Mouse (Mus musculus) frontal cortex, adult (tissue): ENCODE results near the gene Homer2.

Experiments used
- ATAC-seq: cut with Nextera tagmentation; 2 replicates; pipeline ENCODE4 v1.9.2; 2017; ENCODE audit warnings: mild to moderate bottlenecking, moderate library complexity, mixed read lengths; ENCODE audit not compliant: low TSS enrichment

Homer2 gene

DNA sequence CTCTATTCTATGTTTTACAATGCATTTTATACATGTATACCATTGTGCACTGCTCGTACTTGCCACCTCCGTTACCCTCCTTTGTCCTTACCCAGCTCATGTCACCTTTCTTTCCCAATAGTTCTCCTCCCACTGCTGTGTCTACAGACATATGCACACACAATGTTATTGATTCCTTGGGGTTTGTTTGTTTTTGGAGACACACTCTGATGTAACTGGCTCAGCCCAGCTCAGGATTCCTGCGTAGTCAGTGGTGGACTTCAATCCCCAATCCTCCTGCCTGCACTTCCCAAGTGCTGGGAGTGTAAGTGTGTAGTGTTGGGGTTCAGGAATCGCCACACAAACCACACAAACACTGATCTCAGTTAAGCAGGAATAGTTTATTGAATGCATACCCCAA lies 120.1 kb downstream of the Homer2 start:
- ATAC-seq: no peak

DNA sequence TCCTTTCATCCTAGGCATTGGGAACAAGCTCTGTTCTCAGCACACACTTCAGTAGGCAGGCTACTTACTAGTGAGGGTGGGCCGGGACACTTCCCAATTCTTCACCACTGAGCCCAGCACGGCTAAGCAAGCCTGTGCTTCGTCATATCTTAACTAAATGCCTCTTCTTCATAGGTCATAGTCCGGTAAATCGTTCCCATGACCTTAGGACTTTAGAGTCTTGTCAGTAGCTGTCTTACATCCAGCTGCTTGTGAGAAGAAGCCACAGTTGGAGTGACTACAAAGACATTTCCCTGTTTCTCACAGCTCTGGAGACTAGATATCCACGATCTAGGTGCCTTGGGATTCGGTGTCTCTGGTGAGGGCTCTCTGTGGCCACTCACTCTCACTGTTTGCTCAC lies 122.0 kb downstream of the Homer2 start:
- no peak for ATAC-seq

DNA sequence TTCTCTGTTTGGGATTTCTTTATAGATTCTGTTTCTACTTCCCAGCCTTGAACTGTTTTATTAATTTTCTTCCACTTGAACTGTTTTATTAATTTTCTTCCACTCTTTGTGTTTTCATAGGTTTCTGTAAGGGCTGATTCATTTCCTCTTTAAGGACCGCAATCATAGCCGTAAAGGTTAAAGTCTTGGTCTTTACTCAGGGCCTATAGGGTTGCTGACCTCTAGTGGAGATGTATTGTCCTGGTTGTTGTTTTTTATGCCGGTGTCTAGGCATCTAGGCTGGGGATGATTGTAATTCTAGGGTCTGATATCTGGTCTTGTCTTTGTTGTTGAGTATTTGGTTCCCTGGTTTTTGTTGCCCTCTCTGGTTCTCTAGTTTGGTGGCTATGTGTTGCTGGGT lies 123.8 kb downstream of the Homer2 start:
- no peak for ATAC-seq

DNA sequence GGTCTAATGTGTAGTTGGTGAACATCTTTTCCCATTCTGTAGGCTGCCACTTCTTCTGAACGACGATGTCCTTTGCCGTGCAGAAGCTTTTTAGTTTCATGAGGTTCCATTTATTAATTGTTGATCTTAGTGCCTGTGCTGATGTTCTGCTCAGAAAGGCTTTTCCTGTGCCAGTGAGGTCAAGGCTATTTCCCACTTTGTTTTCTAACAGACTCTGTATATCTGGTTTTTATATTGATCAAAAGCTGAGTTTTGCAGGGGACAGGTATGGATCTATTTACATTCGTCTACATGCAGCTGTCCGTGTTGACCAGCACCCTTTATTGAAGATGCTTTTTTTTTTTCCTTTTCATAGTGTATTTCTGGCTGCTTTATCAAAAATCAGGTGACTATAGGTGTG lies 128.0 kb downstream of the Homer2 start:
- no peak for ATAC-seq

DNA sequence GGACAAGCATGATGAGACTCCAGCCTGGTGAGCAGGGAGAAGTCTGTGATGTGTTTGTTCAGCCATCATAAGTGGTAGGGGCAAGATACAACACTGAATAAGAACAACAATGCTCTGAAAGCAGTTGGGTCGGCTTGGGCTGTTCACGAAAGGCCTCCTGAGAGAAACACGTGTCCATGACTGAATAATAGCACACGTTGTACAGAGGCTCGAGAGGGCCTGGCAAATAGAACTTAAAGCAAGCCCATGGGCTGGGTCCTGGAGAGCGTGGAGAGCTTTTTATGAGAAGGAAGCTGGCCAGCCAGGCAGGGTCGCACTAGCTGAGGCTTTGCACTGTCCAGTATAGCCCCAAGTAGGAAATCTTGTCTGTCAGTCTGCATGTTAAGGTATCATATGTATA lies 128.9 kb downstream of the Homer2 start:
- no peak for ATAC-seq

DNA sequence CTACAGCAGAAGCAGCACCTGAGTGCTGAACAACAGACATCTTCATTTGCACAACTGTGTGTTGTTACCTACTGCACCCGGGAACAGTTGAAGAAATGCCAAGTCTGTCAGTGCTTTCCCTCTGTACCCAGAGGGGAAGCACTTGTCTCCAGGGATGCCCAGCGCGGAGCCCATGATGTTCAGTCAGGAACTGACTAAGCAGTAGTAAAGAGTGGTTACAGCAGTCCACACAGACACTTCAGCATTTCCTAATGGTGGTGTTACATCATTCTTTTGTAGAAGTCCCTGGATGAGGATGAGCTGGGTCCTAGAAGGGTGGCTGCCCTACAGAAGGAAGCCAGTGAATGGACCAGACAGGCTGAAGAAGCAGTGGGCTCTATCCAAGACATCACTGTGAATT lies 129.5 kb downstream of the Homer2 start:
- ATAC-seq: no peak

DNA sequence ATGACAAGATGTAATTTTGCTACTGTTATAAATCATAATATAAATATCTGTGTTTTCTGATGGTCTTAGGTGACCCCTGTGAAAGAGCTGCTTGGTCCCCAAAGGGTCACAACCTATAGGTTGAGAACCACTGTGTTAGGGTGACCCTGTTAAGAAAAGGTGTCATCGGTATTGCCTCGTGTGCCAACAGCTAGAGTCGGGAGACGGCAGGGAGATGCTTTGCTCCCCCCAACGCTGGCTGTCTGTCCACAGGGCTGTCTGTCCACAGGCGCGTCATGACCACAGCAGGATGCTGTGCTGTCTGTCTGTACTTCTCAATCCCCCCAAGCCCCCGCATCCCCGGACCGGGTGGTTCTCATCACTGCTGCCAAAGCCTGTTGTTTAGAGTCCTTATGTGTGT lies 131.7 kb downstream of the Homer2 start:
- ATAC-seq: no peak

DNA sequence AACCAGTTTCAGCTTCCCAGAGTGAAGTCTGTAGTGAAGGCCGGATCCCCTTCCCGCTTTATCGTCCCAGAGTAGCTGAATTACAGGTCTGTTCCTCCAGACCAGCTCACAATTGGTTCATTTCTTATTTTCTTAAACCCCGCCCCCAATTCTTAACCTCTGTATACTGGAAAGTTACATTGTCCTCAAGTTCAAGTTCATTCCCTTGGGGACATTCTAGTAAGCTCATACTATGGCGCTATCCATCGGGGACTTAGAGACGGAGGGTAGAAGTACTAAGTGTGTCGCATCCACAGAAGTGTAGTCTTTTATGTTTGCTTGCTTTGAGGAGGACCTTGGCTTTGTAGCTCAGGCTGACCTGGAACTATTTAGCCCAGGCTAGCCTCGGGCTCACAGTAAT lies 133.5 kb downstream of the Homer2 start:
- ATAC-seq: no peak

DNA sequence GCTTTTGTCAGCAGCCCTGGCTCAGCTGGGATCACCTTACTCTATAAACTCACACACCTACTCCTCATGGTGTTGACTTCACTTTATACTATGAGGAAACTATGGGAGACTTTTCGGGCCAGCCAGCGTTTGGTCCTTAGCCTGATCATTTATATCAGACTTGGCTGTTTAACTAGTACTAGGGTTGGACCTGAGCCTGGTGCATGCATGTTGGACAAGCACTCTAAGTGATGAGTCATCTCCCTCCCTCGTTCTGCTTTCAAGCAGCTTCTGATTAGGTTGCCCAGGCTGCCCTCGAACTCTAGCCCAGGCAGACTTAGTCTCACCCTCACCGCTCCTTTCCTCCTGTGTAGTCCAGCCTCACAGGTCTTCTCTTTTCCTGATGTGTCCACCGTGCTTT lies 133.9 kb downstream of the Homer2 start:
- ATAC-seq: no peak

DNA sequence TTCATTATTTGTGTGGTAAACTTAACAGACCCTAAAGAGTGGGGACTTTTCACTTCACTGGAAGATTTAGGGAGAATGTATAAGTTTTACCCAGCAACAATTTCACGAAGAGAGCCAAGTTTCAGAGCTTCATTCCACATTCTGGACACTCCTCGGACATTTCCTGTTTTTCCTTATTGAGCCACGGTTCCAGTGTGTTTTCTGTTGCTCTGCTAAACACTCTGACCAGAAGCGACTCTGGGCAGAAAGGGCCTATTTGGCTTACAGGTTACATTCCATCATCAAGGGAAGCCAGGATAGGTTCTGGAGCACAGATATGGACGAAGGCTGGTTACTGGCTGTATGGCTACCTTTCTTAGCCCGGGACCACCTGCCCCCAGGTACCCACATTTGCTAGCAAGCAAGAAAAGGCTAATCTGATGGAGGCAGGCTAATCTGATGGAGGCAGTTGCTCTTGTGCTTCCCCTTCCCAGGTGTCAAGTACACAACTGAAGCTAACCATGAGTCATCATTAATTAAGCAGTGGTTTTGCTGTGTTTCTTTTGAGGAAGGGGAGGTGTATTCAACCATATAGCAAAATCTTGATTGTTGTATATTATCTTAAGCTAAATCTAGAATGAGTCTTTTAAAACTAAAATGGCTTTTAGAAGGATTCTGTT lies 134.6 kb downstream of the Homer2 start:
- ATAC-seq: no peak

DNA sequence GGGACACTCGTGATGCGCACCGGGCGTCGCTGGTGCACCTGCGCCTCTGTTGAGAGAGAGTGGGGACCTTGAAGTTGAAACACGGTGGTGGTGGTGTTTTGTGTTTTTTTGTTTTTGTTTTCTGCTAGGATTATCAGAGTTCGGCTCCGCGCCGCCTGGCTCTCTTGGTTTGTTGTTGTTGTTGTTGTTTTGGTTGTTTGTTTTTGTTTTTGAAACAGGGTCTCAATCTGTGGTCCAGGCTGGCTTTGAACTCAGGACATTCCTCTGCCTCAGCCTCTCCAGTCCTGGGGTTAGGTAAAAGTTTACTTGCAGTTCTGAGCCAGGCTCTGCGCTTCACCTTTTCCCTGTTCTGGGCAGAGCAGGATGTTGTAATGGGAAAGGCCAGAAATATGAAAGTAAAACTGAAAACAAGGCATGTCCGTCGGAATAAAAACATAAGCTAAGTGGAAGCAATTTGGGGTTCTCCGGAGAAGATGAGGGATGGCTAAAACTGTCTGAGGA lies 135.3 kb downstream of the Homer2 start:
- no peak for ATAC-seq

DNA sequence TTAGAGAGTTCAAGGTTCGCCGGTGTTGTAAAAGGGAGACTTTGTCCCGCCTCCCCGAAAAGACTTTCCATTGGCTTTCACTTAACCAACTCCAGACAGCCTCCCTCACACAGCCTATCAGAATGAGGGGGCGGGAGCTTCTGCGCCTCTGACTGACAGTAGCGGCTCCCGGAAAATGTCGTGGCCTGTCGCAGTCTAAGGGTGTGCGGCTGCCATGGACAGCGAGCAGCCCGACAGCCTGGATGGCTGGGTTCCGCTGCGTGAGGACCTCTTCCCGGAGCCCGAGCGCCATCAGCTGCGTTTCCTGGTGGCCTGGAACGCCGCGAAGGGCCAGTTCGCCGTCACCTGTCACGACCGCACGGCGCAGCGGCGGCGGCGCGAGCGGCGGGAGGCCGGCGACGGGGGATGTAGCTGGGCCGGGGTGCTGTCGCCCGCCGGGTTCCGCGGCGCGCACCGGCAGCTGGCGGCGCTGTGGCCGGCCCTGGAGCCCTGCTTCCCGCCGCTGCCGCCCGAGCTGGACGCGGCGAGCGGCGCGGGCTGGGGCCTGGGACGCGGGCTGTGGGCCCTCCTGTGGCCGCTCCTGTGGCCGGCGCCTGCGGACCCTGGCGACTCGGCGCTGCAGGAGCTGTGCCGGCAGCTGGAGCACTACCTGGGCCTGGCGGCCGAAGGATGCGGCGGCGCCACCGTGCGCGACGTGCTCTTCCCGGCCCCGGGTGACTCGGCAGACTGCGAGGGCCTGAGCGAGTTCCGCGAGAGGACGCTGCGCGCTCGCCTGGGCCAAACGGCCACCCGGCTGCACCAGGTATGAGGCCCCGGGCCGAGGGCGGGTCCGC lies 136.0 kb downstream of the Homer2 start, which contains the start of gene Whamm:
Whamm (plus strand) TSS at position 159 of the 833 bp plus-strand sequence.
- peak; percentile 96 for ATAC-seq

DNA sequence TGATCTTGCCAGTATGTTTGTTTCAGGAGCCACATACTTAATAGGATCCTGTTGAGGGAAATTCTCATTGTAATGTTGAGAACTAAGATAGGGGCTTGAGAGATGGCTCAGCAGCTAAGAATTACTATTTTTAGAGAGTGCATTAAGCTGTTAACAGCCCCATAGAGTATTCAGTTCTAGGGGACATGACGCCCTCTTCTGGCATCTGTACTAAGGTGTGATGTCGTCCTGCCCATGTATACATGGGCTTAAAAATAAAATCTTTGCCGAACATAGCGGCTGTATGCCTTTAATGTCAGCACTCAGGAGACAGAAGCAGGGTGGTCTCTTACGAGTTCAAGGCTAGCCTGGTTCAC lies 136.6 kb downstream of the Homer2 start:
- peak; percentile 58 for ATAC-seq

DNA sequence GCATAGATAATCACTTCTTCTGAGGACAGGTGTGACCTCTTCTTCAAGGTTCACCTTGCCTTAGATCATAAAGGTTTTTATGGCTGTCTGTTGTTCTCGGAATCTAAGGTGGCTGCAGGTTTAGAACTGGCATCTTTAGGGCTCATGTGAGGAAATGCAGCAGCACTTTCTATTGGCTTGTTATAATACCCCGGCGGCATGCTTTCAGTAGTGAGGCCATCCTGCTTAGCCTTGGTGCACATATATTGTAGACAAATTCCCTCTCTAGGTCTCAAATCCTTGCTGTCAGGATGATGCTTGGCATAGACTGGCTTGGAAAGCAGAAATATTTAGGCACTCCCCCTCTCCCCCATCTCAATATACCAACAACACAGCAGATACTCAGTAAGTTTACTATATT lies 137.1 kb downstream of the Homer2 start:
- ATAC-seq: no peak

DNA sequence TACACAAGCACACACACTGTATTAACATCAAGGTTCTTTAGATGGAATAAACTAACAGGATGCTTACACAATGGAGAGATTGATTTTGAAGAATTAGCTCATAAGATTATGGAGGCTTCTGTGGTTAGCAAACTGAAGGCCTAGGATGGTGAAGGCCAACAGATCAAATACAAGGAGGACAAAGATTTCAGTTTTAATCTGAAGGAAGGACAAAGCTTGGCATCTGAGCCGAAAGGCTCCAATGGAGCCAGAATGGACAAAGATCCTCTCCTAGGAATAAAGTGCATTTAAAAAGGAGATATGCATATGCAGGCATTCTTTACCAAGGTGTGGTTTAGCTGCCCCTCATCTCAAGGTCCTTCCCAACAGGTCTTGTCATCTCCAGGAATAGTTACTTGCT lies 137.5 kb downstream of the Homer2 start:
- ATAC-seq: no peak

DNA sequence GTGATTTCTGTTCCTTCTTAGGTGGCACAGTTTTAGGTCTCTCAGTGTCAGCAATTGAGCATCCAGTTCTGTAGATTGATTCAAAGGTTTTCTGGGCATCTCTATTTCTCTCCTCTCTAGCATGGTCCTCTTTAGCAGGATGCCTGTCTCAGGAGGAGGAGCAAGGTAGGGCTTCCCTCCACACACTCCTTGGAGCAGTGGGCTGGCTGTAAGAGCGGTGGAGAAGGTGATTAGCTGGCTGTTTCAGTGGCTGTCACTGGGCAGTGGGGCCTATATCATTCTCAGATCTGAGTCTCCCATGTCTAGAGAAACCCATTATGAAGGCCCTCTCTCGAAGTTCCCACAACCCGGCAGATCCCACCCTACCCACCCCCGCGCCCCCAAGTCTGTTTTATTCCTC lies 139.9 kb downstream of the Homer2 start:
- ATAC-seq: no peak

DNA sequence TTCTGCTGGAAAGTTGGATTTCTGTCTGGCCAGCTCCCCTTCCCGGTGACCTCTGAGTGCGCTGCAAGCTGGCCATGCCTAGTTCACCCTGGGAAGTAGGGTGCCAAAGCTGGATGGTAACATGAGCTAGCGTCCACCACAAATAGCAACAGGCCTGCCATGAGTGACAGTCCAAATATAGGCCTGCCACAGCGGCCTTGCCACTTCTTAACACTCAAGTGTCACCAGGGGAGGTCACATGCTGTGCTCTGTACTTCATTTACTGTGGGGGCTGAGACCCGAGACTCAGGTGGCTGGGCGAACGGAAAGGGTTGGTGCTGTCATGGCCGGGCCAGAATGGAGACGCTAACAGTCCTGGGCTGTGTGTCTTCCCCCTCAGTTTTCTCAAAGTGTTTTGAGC lies 140.4 kb downstream of the Homer2 start, which contains the start of gene Fsd2:
Fsd2 (minus strand) TSS at position 53 of the 400 bp plus-strand sequence.
- no peak for ATAC-seq

DNA sequence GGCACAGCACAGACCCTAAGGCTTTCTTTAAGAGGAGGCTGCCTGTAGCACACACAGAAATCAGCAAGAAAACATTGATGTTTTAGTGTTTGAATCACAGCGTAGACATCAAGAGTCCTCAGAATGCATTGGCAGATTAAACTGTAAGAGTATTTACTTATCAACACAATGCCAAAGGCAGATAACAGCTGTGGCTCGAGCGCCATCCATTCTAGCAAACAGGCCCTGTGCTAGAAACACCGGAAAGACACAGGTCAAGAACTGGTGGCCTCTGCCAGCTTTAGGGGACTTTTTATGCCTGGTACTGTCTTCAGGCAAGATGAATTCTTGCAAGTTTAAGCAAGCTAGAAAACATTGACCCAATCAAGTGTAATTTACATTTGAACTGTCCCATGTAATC lies 141.0 kb downstream of the Homer2 start:
- no peak for ATAC-seq

DNA sequence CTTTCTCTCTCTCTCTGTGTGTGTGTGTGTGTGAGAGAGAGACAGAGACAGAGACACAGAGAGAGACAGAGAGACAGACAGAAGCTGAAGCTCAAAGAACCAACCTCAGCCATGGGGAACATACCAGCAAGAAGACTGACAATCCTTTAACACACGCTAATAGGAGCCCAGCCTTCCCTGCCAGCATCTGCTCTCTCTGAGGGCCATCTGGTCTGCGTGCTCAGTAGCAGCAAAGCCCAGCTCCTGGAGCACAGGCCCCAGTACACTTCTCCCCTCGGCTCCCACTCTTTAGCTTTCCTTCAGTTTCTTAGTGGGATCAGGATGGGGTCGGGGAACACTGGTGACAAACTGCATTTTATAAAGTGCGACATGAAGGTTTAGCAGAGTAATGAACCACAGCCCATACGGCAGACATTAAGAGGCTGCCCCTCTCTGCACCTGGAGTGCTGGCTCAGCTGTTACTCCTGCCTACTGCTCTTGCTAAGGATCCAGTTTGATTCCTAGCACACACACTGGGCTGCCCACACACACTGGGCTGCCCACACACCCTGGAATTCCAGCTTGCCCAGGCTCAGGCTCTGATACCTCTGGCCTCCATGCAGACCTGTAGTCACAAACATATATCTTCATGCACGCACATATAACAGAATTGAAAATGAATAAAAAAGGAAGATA lies 141.8 kb downstream of the Homer2 start:
- peak; percentile 92 for ATAC-seq

DNA sequence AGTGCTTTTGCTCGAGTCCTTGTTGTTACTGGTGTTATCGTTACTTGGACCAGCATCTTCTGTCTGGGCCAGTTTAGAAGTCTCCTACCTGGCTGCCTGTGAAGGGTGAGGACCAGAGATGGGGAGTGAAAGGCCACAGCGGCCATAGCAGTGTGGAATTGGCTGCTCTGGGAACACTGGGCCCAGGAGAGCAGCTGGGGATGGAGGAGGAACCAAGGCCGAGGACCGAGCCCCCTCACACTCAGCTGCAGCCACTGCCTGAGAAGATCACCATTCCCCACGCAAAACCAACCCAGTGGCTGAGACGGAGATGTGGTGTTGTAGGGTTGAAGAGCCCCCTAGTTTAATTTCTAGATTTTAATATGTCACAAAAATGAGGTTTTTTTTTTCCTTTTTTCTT lies 142.6 kb downstream of the Homer2 start:
- ATAC-seq: no peak

DNA sequence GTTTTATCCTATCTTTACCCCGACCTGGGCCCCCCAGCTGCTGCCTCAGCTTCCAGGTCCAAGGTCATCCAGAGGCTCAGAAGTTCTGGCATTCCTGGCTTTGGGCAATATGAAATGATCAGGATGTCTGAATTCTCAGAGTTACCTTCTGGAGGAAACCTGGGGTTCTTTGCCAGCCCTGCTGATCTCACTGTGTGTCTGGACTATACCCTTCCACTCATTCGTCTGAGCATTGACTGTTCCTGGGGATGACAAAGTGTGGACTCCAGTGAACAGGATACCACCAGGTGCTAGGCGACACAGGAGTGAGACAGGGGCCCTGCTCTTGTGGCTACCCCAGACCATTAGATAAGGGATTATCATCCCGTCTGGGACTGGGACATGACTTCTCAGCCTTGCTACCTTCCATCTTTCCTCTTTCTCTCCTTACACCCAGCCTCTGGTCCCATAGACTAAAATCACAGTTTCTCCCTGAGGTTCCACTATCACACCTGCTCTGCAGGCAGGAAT lies 143.8 kb downstream of the Homer2 start:
- no peak for ATAC-seq

DNA sequence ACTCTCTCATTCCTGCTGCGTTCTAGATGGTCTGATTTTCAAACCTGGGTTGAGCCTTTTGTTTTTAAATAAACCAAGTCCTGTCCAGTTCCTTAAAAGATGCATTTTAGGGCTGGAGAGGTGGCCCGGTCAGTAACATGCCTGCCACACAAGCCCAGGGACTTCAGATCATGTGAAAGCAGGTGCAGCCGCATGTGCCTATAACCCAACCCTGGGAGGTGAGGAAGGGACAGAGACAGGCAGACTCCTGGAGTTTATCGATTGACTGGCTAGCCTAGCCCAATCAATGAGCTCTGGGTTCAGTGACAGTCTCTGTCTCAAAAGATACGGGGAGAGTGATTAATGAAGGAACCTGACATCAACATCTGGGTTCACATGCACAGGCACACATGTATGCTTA lies 146.1 kb downstream of the Homer2 start:
- ATAC-seq: no peak
